Mouse (Mus musculus): ENCODE measurements at regions not wholly inside any gene's neighbourhood (a gene's known extent, or its start where the extent isn't known, plus 50 kb on each side); places are given as distances from the start of the nearest gene placed in this dataset.

DNA sequence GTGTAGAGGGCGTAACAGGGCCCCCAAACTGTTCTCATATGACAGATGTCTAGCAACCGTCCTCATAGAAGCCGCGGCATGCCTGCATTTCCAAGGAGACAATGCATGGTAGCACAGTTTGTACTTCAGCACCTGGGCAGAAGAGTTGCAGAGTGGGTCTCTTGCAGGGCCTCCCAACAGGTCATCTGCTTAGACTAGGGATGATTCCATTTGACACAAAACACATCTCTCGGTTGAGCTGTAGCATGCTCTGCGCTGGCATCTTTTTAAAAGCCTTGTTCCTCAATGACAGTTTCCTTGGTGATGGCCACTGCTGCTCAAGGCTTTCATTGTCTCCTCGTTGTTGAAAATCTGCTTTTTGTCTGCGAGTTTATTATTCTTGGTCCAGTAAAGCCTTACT lies 546.1 kb downstream of the Ttll7 start:
- TF ChIP-seq POLR2A (IDR thresholded peaks at IDR 0.05; ENCODE audit: low read depth, low read length) (no peak), CTCF (IDR thresholded peaks at IDR 0.05; ENCODE audit: borderline replicate concordance, insufficient read depth, low read length) (no peak)
- no peaks in the 10 kb centered on the region for H3K4me1 ChIP-seq (ENCODE audit: control insufficient read depth, insufficient read depth, low read length)
- H3K4me3 ChIP-seq (ENCODE audit: insufficient read depth, low read length): no peak overlapping the region
- H3K27ac ChIP-seq (ENCODE audit: insufficient read depth, low read length): no peak overlapping the region

- H3K4me3 ChIP-seq (ENCODE audit: insufficient read depth, low read length): no peak overlapping the region
- peaks cover 2% of the 10 kb centered on the region; the same call in 1 of the 2 replicates for H3K4me1 ChIP-seq (ENCODE audit: control insufficient read depth, insufficient read depth, low read length)
- H3K27ac ChIP-seq (ENCODE audit: insufficient read depth, low read length): no peak overlapping the region
- TF ChIP-seq POLR2A (IDR thresholded peaks at IDR 0.05; ENCODE audit: low read depth, low read length) (no peak), CTCF (IDR thresholded peaks at IDR 0.05; ENCODE audit: borderline replicate concordance, insufficient read depth, low read length) (no peak)
Observed at GRCm38 (mm10) chr3:147412274-147412673, 560.1 kb downstream of the Ttll7 start.

- no peak overlapping the region for H3K4me3 ChIP-seq (ENCODE audit: insufficient read depth, low read length)
Observed at GRCm38 (mm10) chr3:147416926-147417325, 564.8 kb downstream of the Ttll7 start.

GRCm38 (mm10) chr3:147419129-147419528 lies 567.0 kb downstream of the Ttll7 start:
- Histone ChIP-seq H3K4me1 (ENCODE audit: control insufficient read depth, insufficient read depth, low read length) (peaks cover 2% of the 10 kb centered on the region; the same call in 1 of the 2 replicates), H3K4me3 (ENCODE audit: insufficient read depth, low read length) (no peak overlapping the region), H3K27ac (ENCODE audit: insufficient read depth, low read length) (no peak overlapping the region)
- TF ChIP-seq CTCF (IDR thresholded peaks at IDR 0.05; ENCODE audit: borderline replicate concordance, insufficient read depth, low read length) (no peak), POLR2A (IDR thresholded peaks at IDR 0.05; ENCODE audit: low read depth, low read length) (no peak)

More at GRCm38 (mm10) chr3:147416926-147417325, 564.8 kb downstream of the Ttll7 start:
- Histone ChIP-seq H3K27ac (ENCODE audit: insufficient read depth, low read length) (no peak overlapping the region), H3K4me1 (ENCODE audit: control insufficient read depth, insufficient read depth, low read length) (peaks cover 2% of the 10 kb centered on the region; the same call in 1 of the 2 replicates)
- no peak for TF ChIP-seq POLR2A (IDR thresholded peaks at IDR 0.05; ENCODE audit: low read depth, low read length)
- TF ChIP-seq CTCF (IDR thresholded peaks at IDR 0.05; ENCODE audit: borderline replicate concordance, insufficient read depth, low read length): no peak

DNA sequence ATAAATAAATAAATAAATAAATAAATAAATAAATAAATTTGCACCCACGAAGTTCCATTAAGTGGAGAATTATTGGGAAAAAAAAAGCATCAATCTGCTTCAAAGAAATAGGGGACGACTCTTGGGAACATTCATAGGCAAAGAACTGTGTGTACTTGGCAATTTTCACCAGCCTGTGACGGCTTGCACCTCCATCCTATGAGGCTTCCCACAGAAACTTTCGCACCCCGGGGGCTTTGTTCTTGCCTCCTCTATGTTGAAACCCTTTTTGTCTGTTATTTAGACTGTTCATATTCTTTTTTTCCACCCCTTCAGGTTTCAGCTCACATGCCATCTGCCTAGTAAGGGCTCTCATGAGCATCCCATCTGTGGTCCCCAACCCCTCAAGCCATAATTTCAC lies 570.0 kb downstream of the Ttll7 start:
- TF ChIP-seq POLR2A (IDR thresholded peaks at IDR 0.05; ENCODE audit: low read depth, low read length) (no peak), CTCF (IDR thresholded peaks at IDR 0.05; ENCODE audit: borderline replicate concordance, insufficient read depth, low read length) (no peak)
- Histone ChIP-seq H3K4me3 (ENCODE audit: insufficient read depth, low read length) (no peak overlapping the region), H3K27ac (ENCODE audit: insufficient read depth, low read length) (no peak overlapping the region), H3K4me1 (ENCODE audit: control insufficient read depth, insufficient read depth, low read length) (no peaks in the 10 kb centered on the region)

DNA sequence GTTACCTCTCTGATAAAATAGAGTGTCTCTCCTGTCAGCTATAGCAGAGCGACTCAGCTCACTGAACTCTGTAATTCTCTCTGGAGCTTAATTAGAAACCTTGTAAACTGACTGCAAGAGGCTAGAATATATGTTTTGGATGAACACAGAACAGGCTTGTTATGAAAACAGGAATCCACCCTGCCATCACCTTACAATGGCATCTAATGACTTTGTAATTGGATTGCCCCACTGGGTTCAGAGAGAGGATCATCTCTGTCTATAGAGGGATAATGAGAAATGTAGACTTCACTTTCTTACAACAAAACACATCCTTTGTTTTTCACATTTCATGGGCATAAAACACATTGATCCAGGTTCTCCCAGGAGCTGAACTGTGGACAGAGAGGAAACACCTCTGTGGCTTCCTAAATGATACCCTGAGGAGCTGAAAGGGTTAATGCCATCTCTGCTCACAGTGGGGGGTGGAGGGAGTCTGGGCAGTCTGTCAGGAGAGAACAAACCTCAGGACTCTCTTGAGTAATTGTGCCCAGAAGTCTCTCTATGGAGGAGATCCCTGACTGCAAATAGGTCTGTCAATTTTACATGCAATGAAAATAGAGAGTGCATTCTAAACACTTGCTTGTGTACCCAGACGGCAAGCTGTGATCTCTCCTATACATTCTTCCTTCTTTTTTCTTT lies 571.9 kb downstream of the Ttll7 start:
- H3K4me3 ChIP-seq (ENCODE audit: insufficient read depth, low read length): no peak overlapping the region
- H3K4me1 ChIP-seq (ENCODE audit: control insufficient read depth, insufficient read depth, low read length): no peaks in the 10 kb centered on the region
- H3K27ac ChIP-seq (ENCODE audit: insufficient read depth, low read length): no peak overlapping the region
- TF ChIP-seq CTCF (IDR thresholded peaks at IDR 0.05; ENCODE audit: borderline replicate concordance, insufficient read depth, low read length) (no peak), POLR2A (IDR thresholded peaks at IDR 0.05; ENCODE audit: low read depth, low read length) (no peak)

DNA sequence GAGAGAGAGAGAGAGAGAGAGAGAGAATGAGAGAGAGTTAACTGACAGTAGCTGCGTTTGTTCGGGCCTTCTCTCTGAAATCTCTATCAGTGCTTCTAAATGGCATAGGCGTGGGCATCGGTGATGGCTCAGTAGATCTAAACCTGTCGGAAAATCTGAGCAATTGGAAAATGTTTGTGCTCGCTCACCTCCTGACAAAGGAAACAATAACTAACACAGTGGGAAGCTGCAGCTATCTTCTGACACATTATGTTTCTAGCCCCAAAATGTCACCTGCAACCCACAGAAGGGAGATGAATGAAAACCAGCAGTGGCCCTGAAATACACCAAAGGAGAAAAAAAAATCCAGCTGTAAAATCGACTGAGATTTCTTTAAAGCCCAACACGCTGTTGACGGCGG lies 576.7 kb downstream of the Ttll7 start:
- Histone ChIP-seq H3K4me1 (ENCODE audit: control insufficient read depth, insufficient read depth, low read length) (no peaks in the 10 kb centered on the region), H3K27ac (ENCODE audit: insufficient read depth, low read length) (no peak overlapping the region), H3K4me3 (ENCODE audit: insufficient read depth, low read length) (no peak overlapping the region)
- TF ChIP-seq POLR2A (IDR thresholded peaks at IDR 0.05; ENCODE audit: low read depth, low read length) (no peak), CTCF (IDR thresholded peaks at IDR 0.05; ENCODE audit: borderline replicate concordance, insufficient read depth, low read length) (no peak)

DNA sequence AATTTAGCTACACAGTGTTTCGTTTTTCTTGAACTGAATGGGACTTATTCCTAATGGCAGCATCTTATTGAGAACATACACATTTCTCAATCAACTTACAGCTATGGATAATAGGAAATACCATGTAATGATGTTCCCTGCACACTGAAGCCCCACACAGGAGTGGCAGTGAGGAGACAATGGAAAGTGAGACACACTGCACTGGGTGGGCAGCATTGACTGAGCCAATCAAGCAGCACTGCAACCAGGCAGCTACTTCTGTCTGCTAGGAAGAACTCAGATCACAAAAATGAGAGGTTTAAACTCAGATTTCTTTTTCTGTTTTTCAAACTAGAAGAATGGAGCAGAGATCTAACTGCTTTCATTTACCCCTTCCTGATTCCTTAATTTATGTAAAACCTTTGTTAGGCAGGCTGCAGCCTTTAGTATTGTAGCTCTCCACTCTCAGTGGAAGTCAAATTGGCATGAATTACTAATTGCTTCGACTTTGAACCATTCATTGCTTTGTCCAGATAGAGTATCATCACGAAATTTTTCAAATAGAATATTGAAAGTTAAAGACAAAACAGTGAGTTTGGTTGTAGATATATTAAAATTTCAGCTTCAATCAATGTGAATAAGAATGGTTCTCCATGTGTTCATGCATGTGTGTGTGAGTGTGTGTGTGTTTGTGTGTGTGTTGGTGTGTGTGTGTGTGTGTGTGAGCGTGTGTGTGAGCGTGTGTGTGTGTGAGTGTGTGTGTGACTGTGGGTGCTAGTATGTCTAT lies 590.9 kb downstream of the Ttll7 start:
- TF ChIP-seq CTCF (IDR thresholded peaks at IDR 0.05; ENCODE audit: borderline replicate concordance, insufficient read depth, low read length) (no peak), POLR2A (IDR thresholded peaks at IDR 0.05; ENCODE audit: low read depth, low read length) (no peak)
- Histone ChIP-seq H3K27ac (ENCODE audit: insufficient read depth, low read length) (no peak overlapping the region), H3K4me3 (ENCODE audit: insufficient read depth, low read length) (no peak overlapping the region), H3K4me1 (ENCODE audit: control insufficient read depth, insufficient read depth, low read length) (peaks cover 14% of the 10 kb centered on the region)

- TF ChIP-seq POLR2A (IDR thresholded peaks at IDR 0.05; ENCODE audit: low read depth, low read length): no peak
- no peak for TF ChIP-seq CTCF (IDR thresholded peaks at IDR 0.05; ENCODE audit: borderline replicate concordance, insufficient read depth, low read length)
- H3K4me3 ChIP-seq (ENCODE audit: insufficient read depth, low read length): no peak overlapping the region
- peaks cover 14% of the 10 kb centered on the region for H3K4me1 ChIP-seq (ENCODE audit: control insufficient read depth, insufficient read depth, low read length)
- no peak overlapping the region for H3K27ac ChIP-seq (ENCODE audit: insufficient read depth, low read length)
Observed at GRCm38 (mm10) chr3:147443691-147443960, 591.5 kb downstream of the Ttll7 start.
